Mouse (Mus musculus) right cerebral cortex, adult 2 months (tissue): Measurements from ENCODE around the gene Olfr1275.

Experiments
- DNase-seq, 2 experiments: peaks; one replicate each; pipeline ENCODE4 v3.0.0; 2021 to 2022; ENCODE audit warnings: low spot score in 2 of 2

Gene Olfr1275

DNA sequence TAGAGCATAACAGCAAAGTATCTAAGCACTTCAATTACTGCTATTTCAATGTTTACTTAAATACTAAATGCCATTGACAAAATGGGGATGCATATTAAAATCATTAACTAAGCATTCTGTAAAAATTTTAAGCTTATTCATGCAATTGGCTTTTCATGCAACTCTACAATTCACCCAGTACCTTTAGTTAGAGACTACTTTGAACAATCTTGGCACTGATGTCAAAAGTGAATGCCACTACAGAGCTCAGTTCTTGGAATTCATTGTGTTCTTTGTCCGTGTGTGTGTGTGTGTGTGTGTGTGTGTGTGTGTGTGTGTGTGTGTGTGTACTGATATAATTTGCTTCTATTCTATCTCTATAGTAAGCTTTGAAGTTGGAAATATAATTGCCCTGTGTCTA, at the start of gene Olfr1275:
Gene Olfr1275, minus strand, starts transcription at position 101 of the 400 bp plus-strand sequence.
- no peak for DNase-seq

DNA sequence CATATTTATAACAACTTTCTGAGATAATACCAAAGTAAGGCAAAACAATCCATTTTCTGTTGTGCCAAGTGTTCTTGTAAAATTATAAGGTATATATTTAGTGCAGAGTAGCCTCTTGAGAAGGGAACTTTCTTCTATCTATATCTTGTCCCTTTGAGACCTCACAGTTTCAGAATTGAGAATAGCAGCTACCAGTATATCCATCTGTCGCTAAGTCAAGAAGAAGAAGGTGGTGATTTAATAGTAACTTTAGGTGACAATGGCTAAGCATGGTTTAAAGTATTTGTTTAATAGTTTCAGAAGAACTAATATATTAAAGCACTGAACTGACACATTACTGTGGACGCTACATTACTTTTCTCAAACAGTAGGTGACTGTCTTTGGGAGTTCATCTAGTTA, 38.9 kb upstream of the Olfr1275 start, which contains the start of gene Olfr1277:
Gene Olfr1277, minus strand, starts transcription at position 101 of the 400 bp plus-strand sequence.
- DNase-seq: no peak

DNA sequence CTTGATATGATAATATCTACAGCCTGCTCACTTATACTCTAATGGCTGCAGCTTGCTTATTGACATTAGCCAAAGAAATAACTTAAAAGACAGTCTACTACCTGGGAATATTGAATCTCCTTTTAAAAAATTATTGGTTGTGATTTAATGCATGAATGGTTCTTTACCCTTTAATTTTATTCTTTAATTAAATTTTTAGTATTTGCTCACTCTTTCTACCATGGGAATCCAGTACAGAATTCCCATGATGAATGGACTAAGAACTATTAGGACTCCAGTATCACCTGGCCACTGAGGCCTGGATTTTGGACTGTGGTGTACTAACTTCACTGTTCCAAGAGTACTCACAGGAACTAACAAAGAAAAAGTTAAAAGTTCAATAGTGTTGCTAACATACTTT, 19.1 kb upstream of the Olfr1275 start, which contains the start of gene Olfr1276:
Gene Olfr1276, plus strand, starts transcription at position 301 of the 400 bp plus-strand sequence.
- DNase-seq: no peak

DNA sequence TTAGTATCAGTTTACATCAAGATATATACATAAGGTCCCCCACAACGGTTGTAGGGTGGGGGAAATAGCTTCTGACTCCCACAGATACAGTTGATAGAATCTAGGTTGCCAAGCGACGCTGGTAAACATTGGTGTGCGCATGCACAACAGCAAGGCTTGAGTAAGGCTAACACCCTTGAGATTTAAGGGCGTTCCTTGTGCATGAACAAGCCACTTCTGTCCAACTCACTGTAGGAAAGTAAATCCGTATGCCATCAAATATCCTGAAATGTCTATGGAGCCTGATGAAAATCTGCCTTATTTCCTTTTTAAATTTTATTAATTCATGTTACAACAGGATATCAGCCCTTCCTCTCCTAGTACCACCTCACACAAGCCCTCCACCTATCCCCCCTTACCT, 5.6 kb downstream of the Olfr1275 start, which contains the start of gene 4930430A15Rik:
Gene 4930430A15Rik, minus strand, starts transcription at position 101 of the 400 bp plus-strand sequence.
- DNase-seq: no peak

DNA sequence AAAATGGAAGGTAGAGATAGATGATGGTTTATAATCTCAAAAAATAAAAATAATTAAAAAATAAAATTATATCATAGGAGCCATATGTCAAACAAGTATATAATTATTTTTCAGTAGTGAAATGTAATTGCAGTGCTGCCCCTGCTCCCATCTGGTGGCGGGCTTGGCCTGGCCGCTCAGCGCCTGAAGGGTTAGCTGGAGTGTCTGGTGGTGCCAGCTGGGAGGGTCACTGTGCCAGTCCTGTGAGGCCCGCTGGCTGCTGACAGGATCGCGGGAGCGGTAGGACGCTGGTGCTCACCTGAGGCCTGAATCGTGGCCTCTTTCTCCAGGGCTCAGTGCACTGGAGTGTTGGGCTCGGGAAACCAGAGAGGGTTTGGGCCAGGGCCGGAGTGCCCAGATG, 53.0 kb downstream of the Olfr1275 start:
- DNase-seq: no peak
